Mouse (Mus musculus): Measurements from ENCODE around the gene Gm9008. TPM values are rescaled to one million over a fixed set of nuclear protein-coding genes. Genes with fewer than 3 reads are reported as not detected.
"Not testable (repeated sequence)": the region's sequence is repeated elsewhere in the genome, so short reads cannot be mapped to it uniquely, and the experiment has no call there.

The Gm9008 gene
- 0.37 TPM in 1 of 2 replicates, not detected in the other for total RNA-seq (2015)
- total RNA-seq (2017), result not detected in 2 replicates

DNA sequence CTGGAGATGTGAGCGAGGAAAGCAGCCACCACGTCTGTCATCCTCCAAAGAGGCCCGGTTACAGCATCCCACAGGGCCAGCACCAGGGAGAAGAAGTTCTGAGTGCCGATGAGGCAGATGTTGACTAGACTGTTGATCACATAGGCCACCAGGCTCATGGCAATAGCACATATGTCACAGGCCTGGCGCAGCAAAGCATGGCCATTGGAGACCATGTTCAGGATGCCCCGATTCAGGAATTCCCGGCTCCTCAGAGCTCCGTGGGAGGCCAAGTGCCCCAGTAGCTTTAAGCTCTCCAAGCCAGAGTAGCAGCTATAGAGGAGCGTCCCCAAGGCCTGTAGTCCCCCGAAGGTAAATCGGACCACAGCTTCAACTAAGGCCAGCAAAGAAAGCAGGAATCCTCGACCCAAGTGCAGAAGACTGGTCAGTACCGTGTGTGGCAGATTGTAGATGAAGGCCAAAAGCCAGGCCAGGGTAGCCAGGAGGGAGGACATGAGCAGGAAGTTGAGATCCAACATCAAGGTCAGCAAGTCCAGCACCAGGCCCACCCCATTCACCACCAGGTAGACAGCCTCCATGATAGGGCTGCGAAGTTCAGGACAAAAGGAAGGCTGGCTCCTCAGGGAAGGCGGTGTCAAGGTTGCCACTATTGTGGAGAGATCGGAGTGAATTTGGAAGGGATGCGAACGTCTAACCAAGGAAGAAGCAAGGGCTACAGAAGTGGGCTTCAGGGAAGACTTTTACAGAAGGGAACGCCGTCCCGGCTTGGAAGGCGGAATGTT lies at the start of gene Gm9008:
Gene Gm9008 (minus strand): TSS at position 731 of the 782 bp plus-strand sequence.
- ATAC-seq (replicated peaks; ENCODE audit: poor library complexity), result not testable (repeated sequence)

GRCm38 (mm10) chr6:76521975-76522641 lies 24.5 kb upstream of the Gm9008 start:
- ATAC-seq (replicated peaks; ENCODE audit: poor library complexity), result no peak

DNA sequence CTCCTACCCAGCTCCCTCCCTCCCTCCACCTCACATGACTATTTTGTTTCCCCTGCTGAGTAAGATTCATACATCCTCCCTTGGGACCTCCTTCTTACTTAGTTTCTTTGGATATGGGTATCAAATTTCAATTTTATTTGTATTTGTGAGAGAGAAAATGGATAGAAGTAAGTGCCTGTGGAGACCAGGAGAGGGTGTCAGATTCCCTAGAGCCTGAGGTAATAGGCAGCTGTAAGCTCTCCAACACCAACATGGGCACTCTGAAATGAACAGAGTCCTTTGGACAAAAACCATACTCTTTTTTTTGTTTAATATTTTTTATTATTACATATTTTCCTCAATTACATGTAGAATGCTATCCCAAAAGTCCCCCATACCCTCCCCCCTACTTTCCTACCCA lies 12.6 kb upstream of the Gm9008 start:
- ATAC-seq (replicated peaks; ENCODE audit: poor library complexity), result no peak

DNA sequence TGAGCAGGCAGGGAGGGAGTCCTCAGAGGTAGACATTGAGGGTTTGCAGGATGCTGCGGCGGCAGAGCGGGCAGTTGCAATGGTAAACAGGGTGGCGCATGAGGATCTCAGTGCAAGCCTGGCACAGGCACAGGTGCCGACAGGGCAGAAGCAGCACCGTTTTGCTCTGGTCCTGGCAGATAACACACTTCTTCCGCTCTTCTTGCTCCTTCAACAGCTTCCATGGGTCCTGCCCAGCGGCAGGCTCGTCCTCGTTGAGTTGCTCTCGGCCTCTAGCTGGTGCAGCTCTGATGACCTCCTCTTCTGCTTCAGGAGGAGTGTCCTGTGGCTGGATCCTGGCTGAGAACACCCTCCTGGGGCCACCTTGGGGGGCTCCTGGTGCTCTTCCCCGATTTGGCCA lies 1.2 kb downstream of the Gm9008 start:
- ATAC-seq (replicated peaks; ENCODE audit: poor library complexity), result peak; percentile 44

DNA sequence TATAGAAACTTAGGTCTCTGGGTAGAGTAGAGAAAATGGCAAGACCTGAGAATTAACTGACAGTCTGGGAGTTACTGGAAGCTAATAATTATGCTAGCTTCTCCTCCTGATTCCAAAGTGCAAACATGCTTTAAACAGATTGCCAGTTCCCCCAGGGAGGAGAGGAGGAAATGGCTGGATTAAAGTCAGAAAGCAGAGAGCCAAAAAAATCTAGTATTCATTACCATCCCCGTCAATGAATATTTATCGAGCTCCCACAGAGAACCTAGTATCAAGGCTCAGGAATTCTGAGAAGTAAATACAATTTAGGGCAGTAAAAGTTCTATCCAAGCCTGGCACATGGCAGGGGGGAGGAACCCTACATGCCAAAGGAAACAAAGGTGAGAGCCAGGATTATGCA lies 29.4 kb downstream of the Gm9008 start:
- no peak for ATAC-seq (replicated peaks; ENCODE audit: poor library complexity)

Measured in megakaryocyte progenitor cell, adult 5-6 weeks (primary cell).